Mouse (Mus musculus): Measurements from ENCODE around the gene Dnaja3. TPM values are rescaled to one million over a fixed set of nuclear protein-coding genes. Genes with fewer than 3 reads are reported as not detected.

Dnaja3 gene
- polyA plus RNA-seq, 1 experiment: 48.8 TPM

DNA sequence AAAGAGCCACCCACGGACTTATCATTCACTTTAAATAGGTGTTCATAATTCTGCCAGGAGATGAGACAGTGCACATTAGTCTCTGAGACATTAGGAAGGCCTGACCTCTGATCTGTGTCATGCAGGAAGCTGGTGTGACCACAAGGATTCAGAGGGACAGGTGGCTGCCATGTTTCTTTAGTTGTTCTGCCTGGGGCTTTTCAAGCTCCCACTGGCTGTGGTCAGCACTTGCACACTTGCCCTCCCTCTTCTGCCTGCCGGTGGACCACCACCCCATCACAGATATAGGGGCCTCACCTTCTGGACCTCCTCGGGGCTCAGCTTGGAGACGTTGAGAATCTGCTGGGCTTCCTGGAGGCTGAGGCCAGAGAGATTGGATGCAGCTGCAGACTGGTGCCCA lies 23.0 kb upstream of the Dnaja3 start:
- Histone ChIP-seq H3K4me1 (ENCODE audit: control insufficient read depth, insufficient read depth, low read length) (no peaks in the 10 kb centered on the region), H3K27ac (ENCODE audit: insufficient read depth, low read length) (no peak overlapping the region), H3K4me3 (ENCODE audit: insufficient read depth, low read length) (no peak overlapping the region)
- TF ChIP-seq POLR2A (IDR thresholded peaks at IDR 0.05; ENCODE audit: extremely low read depth, insufficient read depth, low read length) (no peak), CTCF (IDR thresholded peaks at IDR 0.05; ENCODE audit: extremely low read depth, insufficient read depth, low read length) (no peak)

GRCm38 (mm10) chr16:4624074-4624473 lies 15.7 kb upstream of the Dnaja3 start:
- Histone ChIP-seq H3K4me3 (ENCODE audit: insufficient read depth, low read length) (peak overlapping the region; percentile 91), H3K4me1 (ENCODE audit: control insufficient read depth, insufficient read depth, low read length) (peaks cover 5% of the 10 kb centered on the region), H3K27ac (ENCODE audit: insufficient read depth, low read length) (peak overlapping the region; percentile 87)
- no peak for TF ChIP-seq POLR2A (IDR thresholded peaks at IDR 0.05; ENCODE audit: extremely low read depth, insufficient read depth, low read length)
- TF ChIP-seq CTCF (IDR thresholded peaks at IDR 0.05; ENCODE audit: extremely low read depth, insufficient read depth, low read length): no peak

DNA sequence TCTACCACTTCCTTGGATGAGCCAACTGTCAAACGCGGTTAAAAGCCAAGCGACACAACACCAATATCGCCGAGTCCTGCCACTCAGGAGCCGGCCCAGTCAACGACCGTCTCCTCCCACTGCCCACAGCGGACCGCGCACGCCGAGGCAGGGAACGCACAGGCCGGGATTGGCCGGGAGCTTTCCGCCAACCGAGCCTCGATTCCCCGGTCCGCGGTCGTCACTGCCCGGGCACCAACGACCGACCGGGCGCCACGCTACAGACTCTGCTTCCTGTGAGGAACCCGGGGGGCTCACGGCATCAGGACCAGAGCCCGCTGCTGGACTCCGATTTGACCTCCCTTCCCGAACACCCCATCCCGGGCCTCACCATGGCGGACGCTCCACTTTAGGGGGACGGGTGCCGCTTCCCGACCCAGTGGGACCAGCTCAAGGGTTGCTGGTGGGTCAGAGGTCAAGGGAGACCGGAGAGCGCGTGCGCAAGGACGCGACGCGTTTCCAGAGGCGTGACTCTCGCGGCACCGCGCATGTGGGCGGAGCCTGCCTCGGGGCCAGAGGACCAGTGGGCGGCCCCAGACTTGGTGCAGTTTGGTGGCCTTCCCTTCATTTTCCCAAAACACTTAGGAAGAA lies 15.2 kb upstream of the Dnaja3 start, which contains the start of gene Pam16:
TSS of gene Pam16 (minus strand) at position 508 of the 630 bp plus-strand sequence.
- no peak for TF ChIP-seq CTCF (IDR thresholded peaks at IDR 0.05; ENCODE audit: extremely low read depth, insufficient read depth, low read length)
- peak; percentile 70 for TF ChIP-seq POLR2A (IDR thresholded peaks at IDR 0.05; ENCODE audit: extremely low read depth, insufficient read depth, low read length)
- H3K4me1 ChIP-seq (ENCODE audit: control insufficient read depth, insufficient read depth, low read length): peaks cover 5% of the 10 kb centered on the region
- peak within 1 kb of the TSS; percentile 91 for H3K4me3 ChIP-seq (ENCODE audit: insufficient read depth, low read length)
- H3K27ac ChIP-seq (ENCODE audit: insufficient read depth, low read length): peak within 1 kb of the TSS; percentile 87

- Histone ChIP-seq H3K27ac (ENCODE audit: insufficient read depth, low read length) (no peak overlapping the region), H3K4me3 (ENCODE audit: insufficient read depth, low read length) (no peak overlapping the region), H3K4me1 (ENCODE audit: control insufficient read depth, insufficient read depth, low read length) (peaks cover 5% of the 10 kb centered on the region)
- TF ChIP-seq POLR2A (IDR thresholded peaks at IDR 0.05; ENCODE audit: extremely low read depth, insufficient read depth, low read length) (no peak), CTCF (IDR thresholded peaks at IDR 0.05; ENCODE audit: extremely low read depth, insufficient read depth, low read length) (no peak)
These were observed 12.7 kb upstream of the Dnaja3 start for GRCm38 (mm10) chr16:4627105-4627504.

DNA sequence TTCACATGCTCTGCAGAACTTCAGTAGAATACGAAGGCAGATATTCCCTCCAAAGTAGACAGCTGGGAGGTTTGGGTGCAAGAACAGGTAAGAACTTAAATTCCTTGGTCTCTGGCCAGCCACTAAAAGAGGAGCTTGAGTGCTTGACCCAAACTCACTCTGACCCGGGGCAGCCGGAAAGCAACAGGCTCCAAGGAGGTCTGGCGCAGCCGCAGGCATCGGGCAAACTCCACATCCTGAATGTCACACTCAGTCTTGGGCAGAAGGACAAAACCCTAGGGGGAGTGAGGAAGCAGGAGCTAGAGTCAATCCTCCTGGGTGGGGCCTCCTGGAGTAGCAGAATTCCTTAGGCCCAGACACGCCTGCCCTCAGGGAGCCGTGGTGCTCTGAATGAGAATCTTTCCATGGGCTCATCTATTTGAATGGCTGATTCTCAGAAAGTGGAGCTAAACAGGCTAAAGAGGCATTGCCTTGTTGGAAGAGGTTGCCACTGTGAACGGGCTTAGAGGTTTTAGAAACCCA lies 10.8 kb upstream of the Dnaja3 start:
- no peaks in the 10 kb centered on the region for H3K4me1 ChIP-seq (ENCODE audit: control insufficient read depth, insufficient read depth, low read length)
- TF ChIP-seq CTCF (IDR thresholded peaks at IDR 0.05; ENCODE audit: extremely low read depth, insufficient read depth, low read length) (no peak), POLR2A (IDR thresholded peaks at IDR 0.05; ENCODE audit: extremely low read depth, insufficient read depth, low read length) (no peak)
- no peak overlapping the region for H3K27ac ChIP-seq (ENCODE audit: insufficient read depth, low read length)
- H3K4me3 ChIP-seq (ENCODE audit: insufficient read depth, low read length): no peak overlapping the region

DNA sequence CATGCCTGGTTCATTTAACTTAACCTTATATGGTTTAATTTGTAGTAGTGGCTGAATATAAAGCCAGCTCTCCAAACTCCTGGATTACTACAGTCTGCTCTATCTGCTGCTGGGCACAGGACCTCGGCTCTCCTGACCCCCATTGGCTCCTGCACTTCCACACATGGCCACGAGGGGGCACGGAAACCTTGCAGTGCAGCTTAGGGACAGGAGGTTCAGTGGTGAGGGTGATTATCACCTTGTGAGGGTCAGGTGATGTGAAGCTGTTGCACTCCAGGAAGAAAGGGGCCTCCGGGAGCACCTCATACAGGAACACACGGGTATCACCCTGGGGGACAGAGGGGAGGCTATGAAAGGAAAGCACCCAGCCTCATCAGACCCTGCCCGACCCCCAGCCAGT lies 9.8 kb upstream of the Dnaja3 start:
- no peak overlapping the region for H3K4me3 ChIP-seq (ENCODE audit: insufficient read depth, low read length)
- TF ChIP-seq POLR2A (IDR thresholded peaks at IDR 0.05; ENCODE audit: extremely low read depth, insufficient read depth, low read length): no peak
- peak; percentile 96 for TF ChIP-seq CTCF (IDR thresholded peaks at IDR 0.05; ENCODE audit: extremely low read depth, insufficient read depth, low read length)
- H3K27ac ChIP-seq (ENCODE audit: insufficient read depth, low read length): no peak overlapping the region
- no peaks in the 10 kb centered on the region for H3K4me1 ChIP-seq (ENCODE audit: control insufficient read depth, insufficient read depth, low read length)

DNA sequence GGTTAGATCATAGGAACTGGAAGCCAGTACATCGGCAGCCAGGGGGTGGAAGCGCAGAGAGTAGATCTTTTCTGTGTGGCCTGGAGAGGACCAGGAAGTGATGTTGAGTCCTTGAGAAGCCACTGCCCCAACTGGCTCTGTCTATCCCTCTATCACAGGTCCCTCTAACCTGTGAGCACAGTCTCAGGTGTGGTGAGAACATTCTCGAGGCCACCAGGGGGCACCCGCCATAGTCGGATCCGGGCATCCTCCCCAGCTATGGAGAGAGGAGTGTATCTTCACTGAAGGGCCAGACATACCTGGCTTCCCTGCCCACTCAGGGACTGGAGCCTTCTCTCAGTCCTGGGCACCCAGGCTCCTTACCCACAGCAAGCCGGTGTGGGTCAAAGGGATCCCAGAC lies 7.7 kb upstream of the Dnaja3 start:
- H3K27ac ChIP-seq (ENCODE audit: insufficient read depth, low read length): no peak overlapping the region
- TF ChIP-seq CTCF (IDR thresholded peaks at IDR 0.05; ENCODE audit: extremely low read depth, insufficient read depth, low read length): peak; percentile 16; the same call in 1 of the 2 replicates
- TF ChIP-seq POLR2A (IDR thresholded peaks at IDR 0.05; ENCODE audit: extremely low read depth, insufficient read depth, low read length): no peak
- no peak overlapping the region for H3K4me3 ChIP-seq (ENCODE audit: insufficient read depth, low read length)
- H3K4me1 ChIP-seq (ENCODE audit: control insufficient read depth, insufficient read depth, low read length): no peaks in the 10 kb centered on the region

- Histone ChIP-seq H3K4me3 (ENCODE audit: insufficient read depth, low read length) (no peak overlapping the region), H3K4me1 (ENCODE audit: control insufficient read depth, insufficient read depth, low read length) (no peaks in the 10 kb centered on the region), H3K27ac (ENCODE audit: insufficient read depth, low read length) (no peak overlapping the region)
- TF ChIP-seq POLR2A (IDR thresholded peaks at IDR 0.05; ENCODE audit: extremely low read depth, insufficient read depth, low read length) (no peak), CTCF (IDR thresholded peaks at IDR 0.05; ENCODE audit: extremely low read depth, insufficient read depth, low read length) (no peak)
These were observed 6.1 kb upstream of the Dnaja3 start for GRCm38 (mm10) chr16:4633661-4634060.

GRCm38 (mm10) chr16:4634681-4635080 lies 5.1 kb upstream of the Dnaja3 start:
- Histone ChIP-seq H3K27ac (ENCODE audit: insufficient read depth, low read length) (no peak overlapping the region), H3K4me1 (ENCODE audit: control insufficient read depth, insufficient read depth, low read length) (no peaks in the 10 kb centered on the region)
- no peak for TF ChIP-seq POLR2A (IDR thresholded peaks at IDR 0.05; ENCODE audit: extremely low read depth, insufficient read depth, low read length)
- TF ChIP-seq CTCF (IDR thresholded peaks at IDR 0.05; ENCODE audit: extremely low read depth, insufficient read depth, low read length): no peak

DNA sequence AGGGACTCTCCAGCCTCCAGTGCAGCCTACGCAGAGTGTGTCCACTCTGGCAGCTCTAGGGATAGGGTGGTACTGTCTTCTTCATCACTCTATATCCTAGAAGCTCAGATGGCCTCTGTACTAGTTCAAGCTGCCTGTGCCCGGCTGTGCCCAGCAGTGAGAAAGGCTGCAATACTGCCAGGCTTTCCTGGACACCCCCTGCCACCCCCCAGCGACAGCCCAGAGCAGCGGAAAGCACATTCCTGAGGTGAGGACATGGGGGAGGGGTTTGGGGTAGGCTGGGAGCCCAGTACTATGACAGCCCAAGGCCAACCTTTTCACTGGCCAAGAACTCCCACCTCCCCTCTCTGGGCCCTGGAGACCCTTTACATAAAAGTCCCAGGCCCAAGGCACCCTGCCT lies 4.0 kb upstream of the Dnaja3 start:
- no peak for TF ChIP-seq CTCF (IDR thresholded peaks at IDR 0.05; ENCODE audit: extremely low read depth, insufficient read depth, low read length)
- no peak for TF ChIP-seq POLR2A (IDR thresholded peaks at IDR 0.05; ENCODE audit: extremely low read depth, insufficient read depth, low read length)
- Histone ChIP-seq H3K4me3 (ENCODE audit: insufficient read depth, low read length) (no peak overlapping the region), H3K27ac (ENCODE audit: insufficient read depth, low read length) (no peak overlapping the region), H3K4me1 (ENCODE audit: control insufficient read depth, insufficient read depth, low read length) (no peaks in the 10 kb centered on the region)

More at GRCm38 (mm10) chr16:4634681-4635080, 5.1 kb upstream of the Dnaja3 start:
- H3K4me3 ChIP-seq (ENCODE audit: insufficient read depth, low read length): no peak overlapping the region
